Mouse (Mus musculus) kidney, postnatal 10 days (tissue): ENCODE data around the gene Nkx2-2.
"Not testable (repeated sequence)": the region's sequence is repeated elsewhere in the genome, so short reads cannot be mapped to it uniquely, and the experiment has no call there.

Source experiments
- DNase-seq: peaks from one replicate; pipeline ENCODE4 v3.0.0; 2021; ENCODE audit warnings: mixed read lengths

Nkx2-2 gene

DNA sequence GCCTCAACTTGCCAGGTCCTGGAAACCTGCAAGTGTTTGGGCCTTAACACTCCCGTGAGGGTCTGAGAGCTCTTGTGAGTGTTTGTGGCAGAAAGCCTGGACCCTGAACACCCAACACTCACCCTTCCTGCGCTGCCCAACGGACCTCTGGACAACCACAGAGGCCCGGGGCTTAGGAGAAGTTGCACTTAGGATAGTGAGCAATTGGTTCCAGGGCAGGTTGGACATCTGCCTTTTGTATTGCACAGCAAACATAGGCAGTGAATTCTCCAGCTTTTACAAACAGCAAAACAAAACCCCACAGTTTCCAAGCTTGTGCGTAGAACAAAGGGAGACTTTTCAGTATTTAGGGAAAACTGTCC lies 12.8 kb downstream of the Nkx2-2 start:
- no peak for DNase-seq

DNA sequence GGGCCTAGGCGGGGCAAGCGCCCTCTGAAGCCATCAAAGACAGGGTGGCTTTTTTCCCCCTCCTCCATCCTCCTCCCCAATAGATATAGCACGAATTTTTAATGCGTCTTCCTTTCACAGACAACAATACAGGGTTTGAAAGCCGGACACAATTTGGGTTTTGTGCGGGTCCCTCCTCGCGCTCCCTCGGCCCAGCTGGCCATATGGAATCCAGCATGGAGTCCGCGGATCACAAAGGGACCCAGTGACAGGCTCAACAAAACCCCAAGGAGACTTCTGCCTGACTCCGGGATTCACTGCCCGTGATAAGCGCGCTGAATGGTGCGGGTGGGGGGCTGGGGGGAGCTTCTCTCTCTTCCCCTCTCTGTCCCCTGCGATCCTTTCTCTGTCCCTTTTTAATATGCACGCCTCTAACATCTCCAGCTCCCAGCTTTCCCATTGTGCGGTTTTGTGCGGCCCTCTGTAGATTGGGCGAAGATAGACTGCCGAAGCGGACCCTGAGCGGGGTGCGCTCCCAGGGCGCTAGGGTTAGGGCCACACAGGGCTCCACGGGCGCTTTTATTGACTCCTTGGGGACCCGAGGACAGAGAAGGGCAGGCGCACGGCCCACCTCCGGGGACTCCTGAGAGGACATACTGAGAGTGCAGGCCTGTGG lies 13.3 kb downstream of the Nkx2-2 start:
- no peak for DNase-seq

DNA sequence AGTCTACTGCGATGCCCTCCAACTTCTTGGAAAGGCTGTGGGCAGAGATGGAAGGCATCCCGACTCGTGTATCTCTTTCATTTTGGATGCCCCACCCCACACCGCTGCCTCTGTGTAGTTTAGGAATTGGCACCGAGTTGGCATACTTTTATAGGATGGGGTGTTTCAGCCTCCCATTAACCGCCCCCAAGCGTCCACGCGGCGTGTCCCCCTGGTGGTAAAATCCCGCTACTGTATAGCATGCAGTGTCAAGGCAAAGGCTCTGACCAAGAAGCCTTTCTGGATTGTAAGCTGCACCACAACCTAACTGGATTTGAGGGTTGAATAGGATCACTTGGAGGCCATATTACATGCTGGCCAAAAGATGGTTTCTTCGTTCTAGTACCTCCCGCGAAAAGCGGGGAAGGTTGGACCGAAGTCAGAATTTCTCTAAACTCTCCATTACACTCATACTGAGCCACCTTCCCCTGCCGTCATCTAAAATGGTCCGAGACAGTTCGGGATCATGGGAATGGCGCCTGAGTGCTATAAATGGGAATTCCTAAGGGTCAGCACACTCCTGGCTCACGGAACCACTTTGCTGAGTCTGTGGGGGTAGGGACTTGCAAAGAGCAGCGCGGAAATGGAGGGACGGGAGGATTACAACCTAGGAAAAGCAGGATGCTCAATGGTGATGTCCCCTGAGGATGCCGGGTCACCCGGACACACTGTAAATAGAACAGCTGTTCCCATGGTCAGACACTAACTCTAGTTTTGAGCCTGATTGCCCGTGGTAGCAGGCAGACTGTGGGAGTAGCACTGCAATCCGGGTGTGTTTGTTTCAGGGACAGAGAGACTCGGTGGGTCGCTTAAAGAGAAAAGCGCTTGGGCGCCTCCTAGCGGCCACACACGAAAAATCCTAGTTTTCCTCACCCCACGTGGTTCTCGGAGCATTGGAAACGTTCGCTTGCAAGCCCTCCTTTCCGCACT lies 15.7 kb downstream of the Nkx2-2 start:
- DNase-seq: peak; percentile 76

DNA sequence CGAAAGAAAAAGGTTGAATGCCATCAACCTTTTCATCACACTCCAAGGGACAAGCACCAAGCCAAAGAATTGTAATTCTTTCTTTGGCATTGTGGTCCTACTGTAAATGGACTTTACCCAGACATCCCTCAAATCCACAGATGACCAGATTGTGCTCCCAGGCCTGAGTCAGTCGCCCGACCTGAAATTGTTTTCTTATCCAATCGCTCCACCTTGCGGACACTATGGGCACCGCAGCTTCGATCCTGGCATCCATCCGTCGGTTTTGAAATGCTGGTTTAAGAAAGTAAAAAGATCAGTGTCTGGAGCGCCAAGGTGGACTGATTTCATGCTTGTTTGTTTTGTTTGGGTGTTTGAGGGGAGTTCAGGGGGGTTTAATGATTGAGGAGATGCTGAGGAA lies 16.4 kb downstream of the Nkx2-2 start:
- DNase-seq: peak; percentile 90

DNA sequence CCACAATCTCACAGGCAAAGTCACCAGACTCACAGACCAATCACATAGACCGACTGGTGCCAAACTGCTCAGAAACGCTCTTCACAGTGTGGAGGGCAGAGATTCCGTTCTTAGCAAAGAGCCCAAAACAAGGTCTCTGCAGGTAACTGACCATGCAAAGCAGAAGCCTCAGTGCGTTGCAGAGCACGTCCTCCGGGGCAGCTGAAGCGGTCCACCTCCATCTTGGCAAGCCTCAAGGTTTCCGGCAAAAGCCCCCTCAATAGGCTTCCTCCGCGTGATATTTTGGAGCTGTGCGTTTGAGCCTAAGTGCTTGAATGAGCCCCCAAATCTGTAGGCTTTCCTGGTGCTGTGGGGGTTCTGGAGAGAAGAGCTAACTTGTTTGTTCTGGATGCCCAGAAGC lies 18.7 kb downstream of the Nkx2-2 start:
- DNase-seq: no peak

DNA sequence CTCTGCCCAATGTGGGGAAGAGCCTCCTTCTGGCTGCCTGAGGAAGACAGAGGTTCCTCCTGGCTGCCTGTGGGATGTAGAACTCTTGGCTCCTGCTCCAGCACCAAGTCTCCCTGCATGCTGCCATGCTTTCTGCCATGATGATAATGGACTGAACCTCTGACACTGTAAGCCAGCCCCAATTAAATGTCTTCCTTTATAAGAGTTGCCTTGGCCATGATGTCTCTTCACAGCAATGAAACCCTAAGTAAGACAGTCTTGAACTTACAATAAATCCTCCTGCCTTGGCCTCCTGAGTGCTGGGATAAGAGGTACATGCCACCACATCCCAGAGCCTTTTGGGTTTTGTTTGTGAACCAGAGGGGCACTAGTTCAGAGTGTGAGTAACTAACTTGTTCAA lies 20.3 kb downstream of the Nkx2-2 start:
- DNase-seq: no peak

DNA sequence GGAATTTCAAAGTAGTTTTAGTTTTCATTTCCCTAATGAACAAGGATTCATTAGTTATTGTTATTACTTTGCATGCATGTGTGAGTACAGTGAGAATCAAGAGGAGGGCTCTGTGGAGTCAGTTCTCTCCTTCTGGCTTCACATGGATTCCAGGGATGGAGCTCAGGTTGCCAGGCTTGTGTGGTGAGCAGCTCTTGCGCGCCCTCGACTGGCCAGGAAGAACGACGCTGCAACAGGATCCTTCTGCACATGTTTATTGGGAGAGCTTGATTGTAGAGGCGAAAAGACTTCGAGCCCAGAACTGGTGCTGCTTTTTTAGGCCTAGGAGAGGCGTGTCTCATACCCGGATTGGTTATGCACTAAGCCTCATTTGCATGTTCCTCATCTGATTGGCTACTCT lies 23.5 kb downstream of the Nkx2-2 start:
- DNase-seq: not testable (repeated sequence)

DNA sequence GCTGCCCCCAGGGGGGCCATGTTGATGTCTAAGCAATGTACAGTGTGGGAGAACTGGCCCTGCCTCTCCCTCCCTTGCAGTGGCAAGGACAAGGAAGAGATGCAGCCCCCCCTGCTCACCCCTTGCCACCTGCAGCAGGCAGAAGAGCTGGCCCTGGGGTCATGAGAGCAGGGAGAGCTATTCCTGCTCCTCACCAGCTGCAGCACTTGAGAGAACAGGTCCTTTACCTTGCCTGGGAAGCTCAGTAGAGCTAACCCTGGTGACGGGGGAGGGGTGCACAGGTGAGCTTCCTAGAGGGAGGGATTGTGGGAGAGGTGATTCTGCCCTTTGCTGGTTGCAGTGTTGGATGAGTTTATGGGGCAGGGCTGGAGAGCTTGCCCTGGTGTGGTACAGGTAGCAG lies 28.2 kb downstream of the Nkx2-2 start:
- DNase-seq: no peak

DNA sequence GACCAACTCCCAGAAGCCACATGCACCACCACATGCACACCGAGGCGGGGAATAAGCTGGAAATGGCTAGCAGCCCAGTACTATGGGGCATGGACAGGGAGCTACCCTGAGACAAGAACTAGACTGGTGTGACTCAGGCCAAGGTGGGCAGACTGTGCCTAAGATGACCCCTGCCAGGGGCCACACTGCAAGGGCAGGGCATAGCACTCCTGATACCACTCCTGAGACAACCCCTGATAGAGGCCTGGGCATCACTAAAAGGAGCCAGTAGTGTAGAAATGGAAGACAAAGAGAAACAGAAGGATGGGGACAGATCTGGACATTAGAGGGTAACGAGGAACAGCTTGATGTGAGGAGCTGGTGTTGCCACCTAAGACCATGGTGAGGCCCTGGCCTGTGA lies 28.7 kb downstream of the Nkx2-2 start:
- no peak for DNase-seq

DNA sequence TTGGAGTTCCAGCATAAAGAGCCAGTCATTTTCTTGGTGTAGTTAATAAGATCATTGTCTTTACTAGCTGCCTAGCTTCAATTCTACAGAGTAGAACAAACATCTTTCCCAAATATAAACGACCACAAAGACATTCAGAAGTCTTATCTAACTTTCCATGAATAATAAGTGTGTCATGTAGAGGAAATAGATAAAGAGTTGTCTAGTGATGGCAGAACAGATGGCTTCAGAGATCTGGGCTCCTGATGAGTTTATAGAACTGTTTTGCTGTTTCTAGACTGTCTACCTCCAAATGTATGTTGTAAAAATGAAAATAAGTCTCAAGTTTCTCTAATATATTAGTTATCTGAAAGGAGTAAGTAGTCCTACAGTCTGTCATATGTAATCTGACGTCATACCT lies 41.5 kb downstream of the Nkx2-2 start:
- no peak for DNase-seq
